Mouse (Mus musculus): ENCODE results near the gene Gm21964. TPM values are rescaled to one million over a fixed set of nuclear protein-coding genes. Genes with fewer than 3 reads are reported as not detected.
A peak's percentile ranks its signal among the peaks of the same experiment; 100 is the strongest.

Gene Gm21964
- total RNA-seq, 1 experiment: 0.67 TPM

- no peaks in the 10 kb centered on the region for H3K9me3 ChIP-seq (ENCODE audit: control insufficient read depth, insufficient read depth, low read depth, low read length)
- no peak overlapping the region for H3K4me3 ChIP-seq (ENCODE audit: insufficient read depth in 1 of 2, low read depth in 1 of 2, low read length in 2 of 2, poor library complexity in 1 of 2, severe bottlenecking in 1 of 2)
- H3K4me1 ChIP-seq (ENCODE audit: control insufficient read depth in 2 of 2, insufficient read depth in 2 of 2, low read length in 2 of 2, poor library complexity in 1 of 2): no peaks in the 10 kb centered on the region
- H3K27ac ChIP-seq (ENCODE audit: insufficient read depth, low read depth, low read length, poor library complexity, severe bottlenecking): no peak overlapping the region
- no peak overlapping the region for H3K9ac ChIP-seq (ENCODE audit: insufficient read depth, low read depth, low read length, poor library complexity, severe bottlenecking)
- no peak for TF ChIP-seq HCFC1 (IDR thresholded peaks at IDR 0.05; ENCODE audit: borderline replicate concordance, insufficient read depth, low read length)
- TF ChIP-seq MAFK (IDR thresholded peaks at IDR 0.05; ENCODE audit: insufficient read depth, low read depth, low read length): no peak
- TF ChIP-seq CHD2 (IDR thresholded peaks at IDR 0.05; ENCODE audit: low read depth, low read length): no peak
- no peak for TF ChIP-seq ZNF384 (IDR thresholded peaks at IDR 0.05; ENCODE audit: low read depth, low read length)
- TF ChIP-seq ZC3H11A (IDR thresholded peaks at IDR 0.05; ENCODE audit: borderline replicate concordance, low read depth, low read length): no peak
- H3K36me3 ChIP-seq (ENCODE audit: control insufficient read depth, insufficient read depth, low read length, poor library complexity, severe bottlenecking): no peaks in the 10 kb centered on the region
- in situ Hi-C loops (cut with MboI; ENCODE audit: low sequenced_read_pairs in 2 of 2, unreplicated experiment in 2 of 2): no loop called here
- no peak for DNase-seq (ENCODE audit: low read depth, low spot score)
These were observed 36.2 kb upstream of the Gm21964 start for GRCm38 (mm10) chr8:110064606-110065365.

- H3K9me3 ChIP-seq (ENCODE audit: control insufficient read depth, insufficient read depth, low read depth, low read length): no peaks in the 10 kb centered on the region
- H3K4me3 ChIP-seq (ENCODE audit: insufficient read depth in 1 of 2, low read depth in 1 of 2, low read length in 2 of 2, poor library complexity in 1 of 2, severe bottlenecking in 1 of 2): no peak overlapping the region
- no peak overlapping the region for H3K9ac ChIP-seq (ENCODE audit: insufficient read depth, low read depth, low read length, poor library complexity, severe bottlenecking)
- no peak for DNase-seq (ENCODE audit: low read depth, low spot score)
- H3K36me3 ChIP-seq (ENCODE audit: control insufficient read depth, insufficient read depth, low read length, poor library complexity, severe bottlenecking): no peaks in the 10 kb centered on the region
- no peaks in the 10 kb centered on the region for H3K4me1 ChIP-seq (ENCODE audit: control insufficient read depth in 2 of 2, insufficient read depth in 2 of 2, low read length in 2 of 2, poor library complexity in 1 of 2)
- H3K27ac ChIP-seq (ENCODE audit: insufficient read depth, low read depth, low read length, poor library complexity, severe bottlenecking): no peak overlapping the region
- in situ Hi-C loops (cut with MboI; ENCODE audit: low sequenced_read_pairs in 2 of 2, unreplicated experiment in 2 of 2): no loop called here
- TF ChIP-seq CHD2 (IDR thresholded peaks at IDR 0.05; ENCODE audit: low read depth, low read length): no peak
- no peak for TF ChIP-seq MAFK (IDR thresholded peaks at IDR 0.05; ENCODE audit: insufficient read depth, low read depth, low read length)
- no peak for TF ChIP-seq HCFC1 (IDR thresholded peaks at IDR 0.05; ENCODE audit: borderline replicate concordance, insufficient read depth, low read length)
- TF ChIP-seq ZC3H11A (IDR thresholded peaks at IDR 0.05; ENCODE audit: borderline replicate concordance, low read depth, low read length): no peak
- TF ChIP-seq ZNF384 (IDR thresholded peaks at IDR 0.05; ENCODE audit: low read depth, low read length): no peak
These were observed 35.3 kb upstream of the Gm21964 start for GRCm38 (mm10) chr8:110065676-110066075.

- no peak overlapping the region for H3K9ac ChIP-seq (ENCODE audit: insufficient read depth, low read depth, low read length, poor library complexity, severe bottlenecking)
- in situ Hi-C loops (cut with MboI; ENCODE audit: low sequenced_read_pairs in 2 of 2, unreplicated experiment in 2 of 2): no loop called here
- no peak overlapping the region for H3K27ac ChIP-seq (ENCODE audit: insufficient read depth, low read depth, low read length, poor library complexity, severe bottlenecking)
- DNase-seq (ENCODE audit: low read depth, low spot score): no peak
- no peaks in the 10 kb centered on the region for H3K4me1 ChIP-seq (ENCODE audit: control insufficient read depth in 2 of 2, insufficient read depth in 2 of 2, low read length in 2 of 2, poor library complexity in 1 of 2)
- H3K9me3 ChIP-seq (ENCODE audit: control insufficient read depth, insufficient read depth, low read depth, low read length): no peaks in the 10 kb centered on the region
- TF ChIP-seq HCFC1 (IDR thresholded peaks at IDR 0.05; ENCODE audit: borderline replicate concordance, insufficient read depth, low read length): no peak
- TF ChIP-seq ZNF384 (IDR thresholded peaks at IDR 0.05; ENCODE audit: low read depth, low read length): no peak
- TF ChIP-seq ZC3H11A (IDR thresholded peaks at IDR 0.05; ENCODE audit: borderline replicate concordance, low read depth, low read length): no peak
- TF ChIP-seq CHD2 (IDR thresholded peaks at IDR 0.05; ENCODE audit: low read depth, low read length): no peak
- no peak for TF ChIP-seq MAFK (IDR thresholded peaks at IDR 0.05; ENCODE audit: insufficient read depth, low read depth, low read length)
- no peaks in the 10 kb centered on the region for H3K36me3 ChIP-seq (ENCODE audit: control insufficient read depth, insufficient read depth, low read length, poor library complexity, severe bottlenecking)
- H3K4me3 ChIP-seq (ENCODE audit: insufficient read depth in 1 of 2, low read depth in 1 of 2, low read length in 2 of 2, poor library complexity in 1 of 2, severe bottlenecking in 1 of 2): no peak overlapping the region
These were observed 31.3 kb upstream of the Gm21964 start for GRCm38 (mm10) chr8:110069706-110070105.

GRCm38 (mm10) chr8:110071600-110071999 lies 29.4 kb upstream of the Gm21964 start:
- peak; percentile 59 for DNase-seq (ENCODE audit: low read depth, low spot score)
- in situ Hi-C loops (cut with MboI; ENCODE audit: low sequenced_read_pairs in 2 of 2, unreplicated experiment in 2 of 2): no loop called here
- Histone ChIP-seq H3K9me3 (ENCODE audit: control insufficient read depth, insufficient read depth, low read depth, low read length) (no peaks in the 10 kb centered on the region), H3K9ac (ENCODE audit: insufficient read depth, low read depth, low read length, poor library complexity, severe bottlenecking) (no peak overlapping the region), H3K27ac (ENCODE audit: insufficient read depth, low read depth, low read length, poor library complexity, severe bottlenecking) (no peak overlapping the region), H3K4me1 (ENCODE audit: control insufficient read depth in 2 of 2, insufficient read depth in 2 of 2, low read length in 2 of 2, poor library complexity in 1 of 2) (no peaks in the 10 kb centered on the region), H3K4me3 (ENCODE audit: insufficient read depth in 1 of 2, low read depth in 1 of 2, low read length in 2 of 2, poor library complexity in 1 of 2, severe bottlenecking in 1 of 2) (no peak overlapping the region), H3K36me3 (ENCODE audit: control insufficient read depth, insufficient read depth, low read length, poor library complexity, severe bottlenecking) (no peaks in the 10 kb centered on the region)
- TF ChIP-seq ZC3H11A (IDR thresholded peaks at IDR 0.05; ENCODE audit: borderline replicate concordance, low read depth, low read length) (peak; percentile 80), ZNF384 (IDR thresholded peaks at IDR 0.05; ENCODE audit: low read depth, low read length) (no peak)
